Mouse (Mus musculus): ENCODE results near the gene Ankrd11.

Gene Ankrd11

GRCm38 (mm10) chr8:123005328-123005727 lies 36.7 kb downstream of the Ankrd11 start:
- no peak for DNase-seq (ENCODE audit: low spot score)

DNA sequence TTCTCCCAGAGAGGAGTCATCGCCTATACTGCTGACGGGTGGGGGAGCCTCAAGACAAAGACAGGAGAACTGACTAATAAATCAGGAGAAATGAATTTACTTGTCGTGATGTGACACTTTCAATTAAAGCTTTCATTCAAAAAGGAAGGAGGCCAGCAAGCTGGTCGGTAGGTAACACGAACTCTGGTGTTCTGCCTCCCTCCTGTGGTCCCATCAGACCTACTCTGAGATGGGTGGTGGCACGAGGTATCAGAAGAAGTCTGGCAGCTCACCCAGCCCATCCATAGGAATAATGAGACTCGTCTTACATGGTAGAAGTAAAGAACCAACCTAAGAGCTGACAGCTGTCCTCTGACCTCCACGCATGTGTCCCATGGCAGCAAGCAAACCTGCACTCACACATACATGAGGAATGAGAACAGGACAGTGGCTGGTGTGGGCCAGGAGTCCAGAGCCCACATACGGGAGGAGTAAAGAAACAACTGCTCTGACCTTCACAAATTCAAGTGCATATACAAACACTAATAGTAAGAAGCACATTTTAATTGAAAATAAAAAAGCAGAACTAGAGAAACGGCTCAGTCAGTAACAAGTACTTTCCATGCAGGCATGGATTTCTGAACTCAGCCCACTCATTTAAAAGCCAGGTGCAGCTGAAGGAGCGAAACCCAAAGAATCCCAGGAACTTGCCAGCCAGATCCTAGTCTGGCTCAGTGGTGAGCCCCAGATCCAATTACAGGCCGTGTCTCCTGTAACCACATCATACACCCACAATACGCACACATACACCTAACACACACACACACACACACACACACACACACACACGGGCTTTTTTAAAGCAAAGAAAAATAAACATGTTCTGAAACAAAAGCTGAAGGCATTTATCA lies 37.8 kb downstream of the Ankrd11 start:
- DNase-seq (ENCODE audit: low spot score) = no peak

DNA sequence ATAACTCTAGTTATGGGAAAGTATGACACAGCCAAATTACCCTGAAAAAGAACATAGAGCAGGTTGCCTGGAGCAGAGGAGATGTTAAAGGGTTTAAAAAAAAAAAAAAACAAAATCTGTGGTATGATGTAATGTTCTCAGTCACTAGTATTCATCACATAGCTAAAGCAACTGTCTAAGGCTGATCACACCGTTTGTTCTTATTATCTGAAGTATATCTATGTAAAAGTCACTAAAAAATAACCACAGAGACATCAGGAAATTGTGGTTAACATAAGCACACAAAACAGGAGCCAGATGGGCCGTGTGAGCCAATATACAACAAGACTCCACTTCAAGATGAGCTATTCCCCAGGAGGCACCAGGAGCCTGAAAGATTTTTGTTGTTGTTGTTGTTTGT lies 41.8 kb downstream of the Ankrd11 start:
- DNase-seq (ENCODE audit: low spot score) = no peak

GRCm38 (mm10) chr8:122997963-122998362 lies 44.1 kb downstream of the Ankrd11 start:
- no peak for DNase-seq (ENCODE audit: low spot score)

GRCm38 (mm10) chr8:122993740-122994139 lies 48.3 kb downstream of the Ankrd11 start:
- DNase-seq (ENCODE audit: low spot score) = no peak

DNA sequence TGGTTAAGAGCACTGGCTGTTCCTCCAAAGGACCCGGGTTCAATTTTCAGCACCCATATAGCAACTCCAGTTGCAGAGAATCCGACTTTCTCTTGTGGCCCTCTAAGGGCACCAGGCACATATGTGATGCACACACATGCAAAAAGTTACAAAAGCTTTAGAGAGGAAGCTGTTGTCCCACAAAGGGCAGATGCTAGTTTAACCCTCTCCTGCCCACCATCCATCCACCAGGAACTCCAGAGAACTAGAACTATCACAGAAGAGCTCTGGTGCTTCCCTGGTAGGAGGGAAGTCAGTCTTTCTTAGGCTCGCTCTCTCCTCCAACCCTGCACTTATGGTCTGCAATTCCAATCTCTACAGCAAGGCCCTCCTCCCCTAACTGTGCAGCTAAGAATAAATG lies 49.0 kb downstream of the Ankrd11 start:
- DNase-seq (ENCODE audit: low spot score) = no peak

GRCm38 (mm10) chr8:122992296-122992695 lies 49.8 kb downstream of the Ankrd11 start:
- no peak for DNase-seq (ENCODE audit: low spot score)

GRCm38 (mm10) chr8:122991368-122991767 lies 50.7 kb downstream of the Ankrd11 start:
- DNase-seq (ENCODE audit: low spot score) = no peak

DNA sequence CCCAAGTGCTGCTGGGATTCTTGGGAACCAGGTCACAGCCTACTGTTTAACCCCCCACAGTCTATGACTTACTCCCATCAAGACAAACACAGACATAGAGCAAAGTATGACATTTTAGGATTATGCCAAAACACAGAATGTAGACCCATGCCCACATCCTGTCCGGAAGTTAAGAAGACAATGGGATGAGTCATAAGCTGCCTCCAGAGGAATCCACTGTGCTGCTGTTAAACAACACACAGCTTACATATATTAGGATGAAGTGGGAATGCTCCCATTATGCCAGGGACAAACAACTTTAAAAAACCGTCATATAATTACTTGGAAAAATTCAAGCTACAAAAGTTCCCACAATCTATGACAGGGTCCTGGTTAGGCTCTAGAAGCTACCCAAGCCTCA lies 52.1 kb downstream of the Ankrd11 start:
- DNase-seq (ENCODE audit: low spot score) = no peak

- DNase-seq (ENCODE audit: low spot score) = peak; percentile 51
Observed at GRCm38 (mm10) chr8:122988955-122989354, 53.1 kb downstream of the Ankrd11 start.

GRCm38 (mm10) chr8:122987255-122987654 lies 54.8 kb downstream of the Ankrd11 start:
- DNase-seq (ENCODE audit: low spot score) = no peak

DNA sequence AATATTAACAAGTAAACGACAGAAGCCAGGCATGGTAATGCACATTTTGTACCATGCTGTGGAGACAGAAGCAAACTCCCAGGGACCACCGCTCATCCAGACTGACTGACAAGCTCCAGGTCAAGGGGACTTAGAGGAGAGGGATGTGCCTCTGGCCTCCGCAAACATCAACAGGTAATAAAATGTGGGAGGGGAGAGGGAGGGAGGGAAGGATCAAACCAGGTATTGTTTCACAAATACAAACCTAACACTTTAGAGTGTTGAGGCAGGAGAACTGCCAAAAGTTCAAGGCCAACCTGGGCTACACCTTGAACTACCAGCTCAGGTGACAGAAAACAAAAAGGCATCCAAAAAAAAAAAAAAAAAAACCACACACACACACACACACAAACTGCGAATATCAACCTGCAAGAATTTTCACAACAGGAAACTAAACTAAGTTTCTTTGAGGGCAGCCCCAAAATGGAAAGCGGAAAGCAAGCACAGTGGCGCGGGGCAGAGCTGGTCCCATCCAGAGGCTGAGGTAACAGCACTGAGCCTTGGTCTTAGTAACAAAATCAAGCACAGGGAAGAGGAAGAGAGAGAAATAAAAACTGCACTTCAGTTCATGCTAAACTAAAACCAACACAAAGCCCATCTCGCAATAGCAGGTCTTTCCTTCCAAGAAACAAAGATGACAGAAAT lies 55.4 kb downstream of the Ankrd11 start:
- DNase-seq (ENCODE audit: low spot score) = no peak

- DNase-seq (ENCODE audit: low spot score) = no peak
Observed at GRCm38 (mm10) chr8:122984175-122984574, 57.9 kb downstream of the Ankrd11 start.

GRCm38 (mm10) chr8:122983178-122983942 lies 58.7 kb downstream of the Ankrd11 start:
- no peak for DNase-seq (ENCODE audit: low spot score)

DNA sequence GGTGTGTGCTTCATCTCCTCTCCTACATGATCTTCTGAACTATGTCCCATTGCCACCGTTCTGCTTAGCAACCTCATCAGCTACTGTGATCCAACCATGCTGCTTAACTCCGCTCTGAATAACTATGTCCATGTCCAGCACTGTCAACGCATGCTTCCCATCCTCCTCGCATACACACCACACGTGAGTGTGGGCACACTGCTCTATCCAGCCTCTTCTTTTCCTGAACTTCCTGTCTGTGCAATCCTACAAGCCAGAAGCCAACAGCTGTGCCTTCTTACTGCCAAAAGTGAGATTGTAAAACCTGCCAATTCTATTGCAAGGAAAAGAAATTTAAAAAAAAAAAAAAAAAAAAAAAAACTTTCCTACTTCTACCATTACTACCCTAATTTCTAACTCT lies 60.4 kb downstream of the Ankrd11 start:
- no peak for DNase-seq (ENCODE audit: low spot score)

DNA sequence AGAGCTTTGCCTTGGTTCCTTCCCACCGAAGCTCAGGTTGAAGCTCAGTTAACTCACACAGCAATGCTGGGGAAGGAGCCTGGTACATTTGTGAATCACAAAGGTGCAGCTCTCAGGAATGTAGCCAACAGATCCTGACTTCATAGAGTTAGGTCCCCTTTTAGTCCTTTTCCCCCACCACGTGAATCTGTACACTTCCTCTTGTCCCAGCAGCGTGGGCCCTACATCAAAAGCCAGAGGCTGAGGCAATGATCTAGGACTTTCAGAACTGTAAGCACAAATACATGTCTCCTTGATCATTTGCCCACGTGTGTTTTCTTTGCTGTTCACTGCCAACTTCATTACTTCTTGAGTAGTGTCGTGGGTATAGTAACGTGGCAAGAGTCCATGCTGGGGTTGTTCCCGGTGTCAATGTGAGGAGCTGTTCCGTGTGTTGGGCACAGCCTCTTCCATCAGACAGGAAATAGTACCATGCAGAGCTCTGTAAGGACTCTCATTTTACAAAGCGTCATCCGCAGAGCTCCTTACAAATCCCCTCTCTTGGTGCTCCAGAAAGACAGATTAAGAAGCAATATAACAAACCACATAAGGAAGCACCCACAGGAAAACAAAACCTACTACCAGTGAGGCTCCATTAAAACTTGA lies 62.1 kb downstream of the Ankrd11 start:
- DNase-seq (ENCODE audit: low spot score) = no peak

GRCm38 (mm10) chr8:122979424-122979823 lies 62.7 kb downstream of the Ankrd11 start:
- DNase-seq (ENCODE audit: low spot score) = no peak

- DNase-seq (ENCODE audit: low spot score) = no peak
Observed at GRCm38 (mm10) chr8:122976046-122976445, 66.0 kb downstream of the Ankrd11 start.

DNA sequence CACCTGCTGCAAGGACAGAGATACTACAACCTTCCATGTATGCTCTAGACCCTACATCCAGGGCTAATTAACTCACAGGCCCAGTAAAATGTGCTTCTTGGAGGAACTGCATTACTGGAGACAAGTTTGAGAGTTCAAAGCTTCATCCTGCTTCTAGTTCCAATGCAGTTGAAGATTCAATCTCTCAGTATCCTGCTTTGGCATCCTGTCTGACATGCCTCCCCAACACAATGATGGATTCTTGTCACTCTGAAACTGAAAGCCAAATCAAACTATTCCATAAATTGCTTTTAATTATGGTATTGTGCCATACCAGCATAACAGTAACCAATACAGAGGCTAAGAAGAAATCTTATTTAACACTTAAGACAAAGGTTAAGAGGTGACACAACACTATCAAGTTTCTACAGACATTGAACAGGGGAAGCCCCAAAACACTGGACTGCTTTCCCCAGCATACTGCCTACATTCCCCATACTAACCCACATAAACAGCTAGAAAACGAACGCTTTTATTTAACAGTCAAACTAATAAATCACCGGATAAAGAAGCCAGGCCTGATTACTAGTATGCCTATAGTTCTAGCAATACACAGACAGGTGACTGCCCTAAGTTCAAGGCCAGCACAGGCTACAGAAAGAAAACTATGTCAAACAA lies 72.0 kb downstream of the Ankrd11 start:
- no peak for DNase-seq (ENCODE audit: low spot score)

DNA sequence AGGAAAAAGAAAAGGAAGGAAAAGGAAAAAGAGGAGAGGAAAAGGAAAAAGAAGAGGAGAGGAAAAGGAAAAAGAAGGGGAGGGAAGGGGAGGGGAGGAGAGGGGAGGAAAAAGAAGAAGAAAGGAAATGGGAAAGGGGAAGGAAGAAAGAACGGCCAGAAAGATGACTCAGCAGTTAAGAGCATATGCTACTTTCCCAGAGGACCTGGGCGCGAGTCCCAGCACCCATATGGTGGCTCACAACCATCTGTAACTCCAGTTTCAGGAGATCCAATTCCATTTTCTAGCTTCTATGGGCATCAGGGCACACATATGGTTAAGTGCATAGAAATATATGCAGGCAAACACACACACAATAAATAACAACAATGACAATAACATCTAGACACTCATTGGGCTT lies 73.9 kb downstream of the Ankrd11 start:
- no peak for DNase-seq (ENCODE audit: low spot score)

DNA sequence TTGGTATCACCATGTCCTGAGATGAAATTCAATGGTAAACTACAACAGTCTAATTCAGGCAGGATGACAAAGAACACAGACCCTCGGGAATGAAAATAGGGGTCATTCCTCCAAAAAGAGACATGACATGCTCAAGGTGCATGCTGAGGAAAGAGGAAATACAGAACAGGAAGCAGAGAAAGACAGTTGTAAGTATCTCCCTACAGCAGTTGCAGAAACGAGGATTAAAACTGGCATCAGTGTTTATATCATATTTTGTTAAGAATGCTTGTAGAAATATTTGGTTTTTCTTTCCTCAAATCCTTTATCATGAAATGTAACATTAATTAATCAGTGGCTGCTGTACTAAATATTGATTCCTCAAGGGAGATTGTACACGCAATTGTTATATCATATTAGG lies 75.4 kb downstream of the Ankrd11 start:
- DNase-seq (ENCODE audit: low spot score) = no peak

GRCm38 (mm10) chr8:122962046-122962445 lies 80.0 kb downstream of the Ankrd11 start:
- DNase-seq (ENCODE audit: low spot score) = no peak
